Mouse (Mus musculus) midbrain, embryonic 16.5 days (tissue): ENCODE results near the gene Olfr1367. TPM values are rescaled to one million over a fixed set of nuclear protein-coding genes. Genes with fewer than 3 reads are reported as not detected.
A peak's percentile ranks its signal among the peaks of the same experiment; 100 is the strongest.

Source experiments
- ATAC-seq: fragments of 200-750 bp; cut with Nextera tagmentation; 2 replicates; pipeline ENCODE4 v1.8.0; 2017; ENCODE audit warnings: moderate TSS enrichment
- H3K27ac ChIP-seq: fragments of 300-500 bp; sonication (generic); 2 replicates; pipeline ENCODE4 v1.5.1; 2014; ENCODE audit warnings: mild to moderate bottlenecking, low read length, mixed read lengths
- H3K27me3 ChIP-seq: fragments of 300-500 bp; sonication (generic); 2 replicates; pipeline ENCODE4 v1.6.1; 2014; ENCODE audit warnings: low read depth, low read length, mixed read lengths; ENCODE audit not compliant: control insufficient read depth, insufficient read depth
- H3K36me3 ChIP-seq: fragments of 300-500 bp; sonication (generic); 2 replicates; pipeline ENCODE4 v1.6.1; 2014; ENCODE audit warnings: mild to moderate bottlenecking, low read length, moderate library complexity, mixed read lengths; ENCODE audit not compliant: control insufficient read depth, insufficient read depth
- H3K4me1 ChIP-seq: fragments of 300-500 bp; sonication (generic); 2 replicates; pipeline ENCODE4 v1.6.1; 2014; ENCODE audit warnings: mild to moderate bottlenecking, low read length, mixed read lengths; ENCODE audit not compliant: control insufficient read depth, insufficient read depth
- H3K4me2 ChIP-seq: fragments of 300-500 bp; sonication (generic); 2 replicates; pipeline ENCODE4 v1.6.1; 2014; ENCODE audit warnings: mild to moderate bottlenecking, low read length, mixed read lengths
- H3K4me3 ChIP-seq: fragments of 300-500 bp; sonication (generic); 2 replicates; pipeline ENCODE4 v1.5.1; 2014; ENCODE audit warnings: low read depth, mild to moderate bottlenecking, low read length, moderate library complexity, mixed read lengths
- H3K9ac ChIP-seq: fragments of 300-500 bp; sonication (generic); 2 replicates; pipeline ENCODE4 v1.6.1; 2014; ENCODE audit warnings: low read depth, low read length, mixed read lengths
- H3K9me3 ChIP-seq: fragments of 300-500 bp; sonication (generic); replicated peaks from 2 replicates; pipeline ENCODE4 v1.6.1; 2014; ENCODE audit warnings: mild to moderate bottlenecking, low read length, mixed read lengths; ENCODE audit not compliant: control insufficient read depth, poor library complexity, severe bottlenecking
- WGBS: fragments of 180-500 bp; shearing (Covaris S2); extraction: QIAGEN DNeasy Blood & Tissue Kit; methylation state at CpG from one replicate; pipeline ENCODE4 v1.1.7; 2014; 5-methylcytosine and 5-hydroxymethylcytosine counted together
- polyA plus RNA-seq: library from polyadenylated mRNA; unstranded; fragments of >200 nt; fragmentation: Nextera tagmentation; extraction: Ambion mirVana; gene quantifications from 2 replicates; pipeline ENCODE4 v1.2.1, GENCODE M21; 2015

The Olfr1367 gene
- not detected in 2 replicates for polyA plus RNA-seq

DNA sequence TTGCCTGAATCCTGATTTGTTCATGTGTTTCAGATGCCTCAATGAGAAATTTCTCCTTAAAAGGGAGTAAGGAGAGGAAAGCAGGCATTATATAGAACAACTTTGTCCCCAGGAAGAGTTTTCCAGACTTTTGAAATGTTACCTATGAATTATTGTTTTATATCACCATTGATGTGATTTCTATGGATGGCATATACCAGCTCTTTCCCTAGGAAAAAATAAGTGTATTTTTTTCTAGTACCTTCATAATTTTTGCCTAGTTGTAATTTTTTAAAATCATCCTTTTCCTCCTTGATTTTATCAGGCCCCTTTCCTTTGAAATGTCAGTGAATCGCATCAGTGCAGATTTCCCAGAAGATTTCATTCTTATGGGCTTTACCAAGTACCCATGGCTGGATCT, at the start of gene Olfr1367:
Olfr1367 (plus strand) TSS at position 301 of the 400 bp plus-strand sequence.
- ATAC-seq, result no peak
- WGBS, result 86% methylated on average over 1 of the region's 1 CpGs
- H3K9ac ChIP-seq, result no peak within 1 kb of the TSS
- no peaks in the 10 kb centered on the region for H3K4me1 ChIP-seq
- H3K9me3 ChIP-seq, result no peaks in the 10 kb centered on the region
- H3K27ac ChIP-seq, result no peak within 1 kb of the TSS
- no peak within 1 kb of the TSS for H3K4me2 ChIP-seq
- H3K4me3 ChIP-seq, result no peak within 1 kb of the TSS
- no peaks in the 10 kb centered on the region for H3K36me3 ChIP-seq
- H3K27me3 ChIP-seq, result no peaks in the 10 kb centered on the region

DNA sequence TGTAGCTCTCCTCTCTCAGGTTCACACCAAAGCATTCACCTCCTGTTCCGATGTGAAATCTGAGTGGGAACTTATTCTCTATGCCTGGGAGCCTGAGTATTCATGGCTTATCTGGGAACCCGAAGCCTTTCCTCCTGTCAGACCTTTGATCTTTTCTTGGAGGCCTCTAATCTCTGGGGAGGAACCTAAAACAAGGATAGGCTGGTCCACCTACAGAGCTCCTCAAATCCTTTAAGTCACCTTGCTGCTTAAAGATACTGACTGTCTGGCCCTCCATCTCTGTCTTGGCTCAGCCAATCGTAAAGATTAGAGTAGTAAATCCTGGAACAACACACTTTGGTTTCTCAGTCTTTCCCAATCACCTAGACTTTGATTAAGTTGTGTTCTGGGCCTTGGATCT, 48.2 kb upstream of the Olfr1367 start:
- Histone ChIP-seq H3K4me3 (no peak overlapping the region), H3K27ac (no peak overlapping the region), H3K4me2 (no peak overlapping the region), H3K9ac (no peak overlapping the region), H3K4me1 (no peaks in the 10 kb centered on the region), H3K36me3 (no peaks in the 10 kb centered on the region), H3K9me3 (no peaks in the 10 kb centered on the region), H3K27me3 (no peaks in the 10 kb centered on the region)
- no peak for ATAC-seq
- WGBS, result 37% methylated on average over 3 of the region's 3 CpGs

DNA sequence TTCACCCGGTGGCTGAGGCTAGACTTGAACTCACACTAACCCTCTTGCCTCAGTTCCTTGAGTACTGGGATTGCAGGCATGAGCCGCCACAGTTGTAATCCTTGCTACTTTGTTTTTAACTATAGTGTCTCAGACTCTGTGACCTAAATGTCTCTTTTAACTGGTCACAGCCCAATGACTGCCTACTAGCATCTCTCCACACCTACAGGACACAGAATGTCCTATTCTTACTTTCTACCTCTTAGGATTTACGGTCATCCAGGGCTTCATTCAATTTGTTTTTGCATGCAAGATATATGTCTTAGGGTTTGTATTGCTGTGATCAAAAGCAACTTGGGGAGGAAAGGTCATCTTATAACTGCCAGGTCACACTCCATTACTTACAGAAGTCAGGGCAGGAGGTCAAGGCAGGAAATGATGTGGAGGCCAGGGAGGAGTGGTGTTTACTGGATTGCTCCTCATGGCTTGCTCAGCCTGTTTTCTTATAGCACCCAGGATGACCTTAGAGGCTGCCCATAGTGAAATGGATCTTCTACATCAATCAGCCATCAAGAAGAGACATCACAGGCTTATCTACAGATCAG, 42.1 kb upstream of the Olfr1367 start:
- WGBS, result 83% methylated on average over 3 of the region's 3 CpGs
- no peak for ATAC-seq
- Histone ChIP-seq H3K4me2 (no peak overlapping the region), H3K4me1 (no peaks in the 10 kb centered on the region), H3K9me3 (no peaks in the 10 kb centered on the region), H3K27ac (no peak overlapping the region), H3K27me3 (no peaks in the 10 kb centered on the region), H3K4me3 (no peak overlapping the region), H3K9ac (no peak overlapping the region), H3K36me3 (no peaks in the 10 kb centered on the region)

DNA sequence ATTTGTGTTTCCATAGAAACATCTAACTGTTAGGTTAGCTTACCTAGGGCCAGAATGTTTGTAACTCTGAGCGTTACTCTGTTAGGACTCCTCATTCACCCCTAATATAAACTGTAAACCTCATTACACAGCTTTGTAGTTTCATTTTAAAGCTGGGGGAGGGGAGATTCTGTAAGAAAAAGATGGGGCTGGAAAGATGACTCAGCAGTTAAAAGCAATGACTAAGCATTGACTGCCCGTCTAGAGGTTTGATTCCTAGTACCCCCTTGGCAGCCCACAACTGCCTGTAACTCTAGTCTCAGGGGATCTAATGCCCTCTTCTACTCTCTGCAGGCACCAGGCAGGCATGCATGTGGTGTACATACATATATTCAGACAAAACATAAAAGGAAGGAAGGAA, 36.9 kb upstream of the Olfr1367 start:
- H3K36me3 ChIP-seq, result no peaks in the 10 kb centered on the region
- WGBS, result 76% methylated on average over 2 of the region's 2 CpGs
- H3K9ac ChIP-seq, result no peak overlapping the region
- no peaks in the 10 kb centered on the region for H3K4me1 ChIP-seq
- H3K27me3 ChIP-seq, result no peaks in the 10 kb centered on the region
- no peaks in the 10 kb centered on the region for H3K9me3 ChIP-seq
- ATAC-seq, result no peak
- no peak overlapping the region for H3K4me2 ChIP-seq
- H3K4me3 ChIP-seq, result no peak overlapping the region
- H3K27ac ChIP-seq, result no peak overlapping the region

DNA sequence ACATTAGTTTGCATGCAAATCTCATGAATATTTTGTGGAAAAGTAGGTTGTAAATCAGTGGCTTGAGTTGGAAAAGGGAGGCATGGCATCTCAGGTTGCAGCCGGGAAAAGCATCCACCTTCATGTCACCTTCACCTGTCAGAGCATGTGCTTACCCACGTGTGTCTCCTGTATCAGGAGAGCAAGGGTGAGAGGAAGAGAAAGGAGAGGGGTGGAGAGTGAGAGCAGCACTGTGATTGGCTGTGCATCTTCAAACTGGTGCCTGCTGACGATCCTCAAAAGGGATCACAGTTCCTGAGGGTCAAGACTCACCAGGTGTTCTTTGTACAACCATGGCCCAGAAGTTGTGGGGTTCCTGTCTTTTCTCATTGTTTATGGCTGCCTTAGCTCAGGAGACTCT, 34.8 kb upstream of the Olfr1367 start, which contains the start of gene Gpx6:
Gpx6 (plus strand) TSS at position 200 of the 400 bp plus-strand sequence.
- H3K27me3 ChIP-seq, result no peaks in the 10 kb centered on the region
- WGBS, result 16% methylated on average over 3 of the region's 3 CpGs
- H3K27ac ChIP-seq, result no peak within 1 kb of the TSS
- peak; percentile 45; the same call in 1 of the 2 replicates for ATAC-seq
- no peak within 1 kb of the TSS for H3K4me2 ChIP-seq
- no peaks in the 10 kb centered on the region for H3K4me1 ChIP-seq
- H3K9ac ChIP-seq, result no peak within 1 kb of the TSS
- H3K4me3 ChIP-seq, result no peak within 1 kb of the TSS
- H3K9me3 ChIP-seq, result no peaks in the 10 kb centered on the region
- H3K36me3 ChIP-seq, result no peaks in the 10 kb centered on the region

DNA sequence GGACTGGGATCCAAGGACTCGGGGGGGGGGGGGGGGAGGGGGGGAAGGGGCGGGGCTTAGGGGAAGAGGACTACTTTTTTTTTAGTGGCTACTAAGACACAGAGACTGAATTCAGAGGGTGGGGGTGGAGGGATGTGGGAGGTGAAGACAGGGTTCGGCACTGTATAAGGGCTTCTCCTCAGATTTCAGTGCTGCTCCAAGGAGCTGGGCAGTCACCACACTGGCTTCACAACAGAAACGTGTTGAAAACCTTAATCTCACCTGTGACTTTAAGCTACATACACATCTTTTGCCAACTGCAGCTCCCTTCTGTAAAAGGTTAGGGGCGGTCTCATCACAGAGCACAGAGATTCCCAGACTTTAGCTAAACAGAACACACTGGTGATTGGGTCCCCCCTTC, 33.9 kb upstream of the Olfr1367 start:
- Histone ChIP-seq H3K4me1 (no peaks in the 10 kb centered on the region), H3K4me3 (no peak overlapping the region), H3K36me3 (no peaks in the 10 kb centered on the region), H3K9ac (no peak overlapping the region), H3K4me2 (no peak overlapping the region), H3K27ac (no peak overlapping the region), H3K9me3 (no peaks in the 10 kb centered on the region), H3K27me3 (no peaks in the 10 kb centered on the region)
- ATAC-seq, result no peak
- 40% methylated on average over 4 of the region's 5 CpGs for WGBS

DNA sequence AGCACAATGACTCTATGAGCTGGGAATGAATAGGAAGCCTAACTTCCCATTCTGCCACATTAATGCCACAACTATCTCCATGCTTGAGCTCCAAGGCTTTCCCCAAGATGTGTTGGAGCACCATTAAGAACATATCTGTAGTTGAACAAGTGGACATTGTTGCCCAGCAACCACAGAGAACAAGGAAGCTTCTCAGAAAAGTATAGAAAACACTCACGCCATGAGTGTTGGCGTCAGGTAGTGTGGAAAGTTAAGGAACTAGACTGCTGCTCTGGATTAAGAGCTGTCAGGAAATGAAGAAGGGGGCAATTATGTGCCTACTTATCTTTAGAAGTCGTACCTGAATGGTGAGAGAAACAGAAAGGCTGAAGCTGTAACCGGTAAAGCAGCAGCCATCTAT, 32.8 kb upstream of the Olfr1367 start:
- Histone ChIP-seq H3K27me3 (no peaks in the 10 kb centered on the region), H3K4me1 (no peaks in the 10 kb centered on the region), H3K9ac (no peak overlapping the region), H3K27ac (no peak overlapping the region), H3K4me3 (no peak overlapping the region), H3K4me2 (no peak overlapping the region), H3K36me3 (no peaks in the 10 kb centered on the region), H3K9me3 (no peaks in the 10 kb centered on the region)
- WGBS, result 86% methylated on average over 4 of the region's 4 CpGs
- ATAC-seq, result no peak

DNA sequence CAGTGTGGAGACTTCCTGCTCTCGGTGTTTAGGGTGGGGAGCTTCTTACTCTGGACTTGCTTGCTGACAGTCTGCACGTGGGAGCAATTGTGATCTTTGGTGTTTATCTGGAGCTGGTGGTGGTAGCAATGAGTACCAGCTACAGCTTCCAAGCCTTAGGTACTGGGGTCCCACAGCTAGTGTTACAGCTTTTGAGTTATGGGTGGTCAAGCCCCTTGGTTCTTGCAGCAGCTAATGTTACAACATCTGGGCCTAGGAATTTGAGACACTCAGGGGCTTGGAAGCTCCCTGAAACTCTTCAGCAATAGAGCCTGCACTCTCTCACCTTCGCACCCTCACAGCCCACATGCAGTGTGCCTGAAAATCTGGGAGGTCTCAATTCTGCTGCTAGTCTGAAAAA, 26.4 kb upstream of the Olfr1367 start:
- H3K27me3 ChIP-seq, result no peaks in the 10 kb centered on the region
- no peaks in the 10 kb centered on the region for H3K36me3 ChIP-seq
- no peak overlapping the region for H3K27ac ChIP-seq
- whole genome bisulfite sequencing, result 72% methylated on average over 3 of the region's 3 CpGs
- H3K4me2 ChIP-seq, result no peak overlapping the region
- H3K4me1 ChIP-seq, result no peaks in the 10 kb centered on the region
- no peak for ATAC-seq
- no peak overlapping the region for H3K4me3 ChIP-seq
- no peak overlapping the region for H3K9ac ChIP-seq
- H3K9me3 ChIP-seq, result no peaks in the 10 kb centered on the region

DNA sequence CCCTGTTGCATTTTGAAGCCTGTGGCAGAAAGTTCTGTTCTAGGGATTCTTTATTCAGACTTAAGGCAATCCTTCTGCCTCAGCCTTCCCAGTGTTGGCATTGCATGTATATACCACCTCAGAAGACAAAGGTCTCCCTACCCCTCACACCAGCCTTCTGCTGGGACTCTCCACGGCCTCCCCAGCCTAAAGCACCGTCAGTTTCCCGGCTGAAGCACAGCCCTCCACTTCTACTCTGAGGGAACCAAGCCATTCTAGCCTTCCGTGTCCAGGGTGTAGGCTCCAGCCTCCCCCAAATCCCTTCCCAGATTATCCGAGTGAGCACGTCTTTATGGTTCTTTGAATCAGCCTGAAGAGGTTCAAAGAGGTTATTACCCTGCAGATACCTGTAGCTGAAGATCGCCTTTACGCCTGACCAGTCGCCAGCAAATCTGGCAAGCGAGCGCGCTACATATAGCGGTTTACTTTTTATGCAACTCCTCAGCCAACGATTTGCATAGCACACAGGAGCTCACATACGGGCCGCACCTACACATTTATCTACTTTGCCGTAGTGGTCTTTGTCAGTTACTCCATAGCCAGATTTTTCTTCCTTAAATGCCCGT, 24.7 kb upstream of the Olfr1367 start:
- WGBS, result 1% methylated on average over 18 of the region's 18 CpGs
- no peaks in the 10 kb centered on the region for H3K36me3 ChIP-seq
- no peak overlapping the region for H3K27ac ChIP-seq
- H3K4me1 ChIP-seq, result 0 out of 2 replicates have a peak, but pooled peaks cover under 1% of the 10 kb centered on the region
- H3K9ac ChIP-seq, result peak overlapping the region; percentile 37; the same call in 1 of the 2 replicates
- ATAC-seq, result peak; percentile 40; the same call in 1 of the 2 replicates
- peak overlapping the region; percentile 60 for H3K4me2 ChIP-seq
- peak overlapping the region; percentile 43 for H3K4me3 ChIP-seq
- no peaks in the 10 kb centered on the region for H3K9me3 ChIP-seq
- H3K27me3 ChIP-seq, result no peaks in the 10 kb centered on the region
